Mouse (Mus musculus): ENCODE measurements around the gene Matn4. TPM values are rescaled to one million over a fixed set of nuclear protein-coding genes. Genes with fewer than 3 reads are reported as not detected.
"Not testable (repeated sequence)": the region's sequence is repeated elsewhere in the genome, so short reads cannot be mapped to it uniquely, and the experiment has no call there.

Matn4 gene
- polyA plus RNA-seq, 1 experiment from 2014 or later = 13.5 TPM

- no peaks in the 10 kb centered on the region; the same call in 1 of the 2 replicates for H3K27me3 ChIP-seq
- H3K4me1 ChIP-seq = peaks cover 2% of the 10 kb centered on the region; the same call in 1 of the 2 replicates
- H3K27ac ChIP-seq (replicated peaks) = no peak overlapping the region
- H3K4me2 ChIP-seq (replicated peaks) = no peak overlapping the region
- no peak overlapping the region for H3K4me3 ChIP-seq
- no peak overlapping the region for H3K9ac ChIP-seq (replicated peaks)
- no peaks in the 10 kb centered on the region for H3K36me3 ChIP-seq
- 79% methylated on average over 11 of the region's 11 CpGs for WGBS
- ATAC-seq (ENCODE audit: low FRiP score, low read depth) = no peak
- no peaks in the 10 kb centered on the region for H3K9me3 ChIP-seq
These were observed 48.6 kb downstream of the Matn4 start for GRCm38 (mm10) chr2:164356177-164356967.

- Histone ChIP-seq H3K9me3 (no peaks in the 10 kb centered on the region), H3K27me3 (no peaks in the 10 kb centered on the region), H3K4me3 (no peak overlapping the region), H3K4me2 (replicated peaks) (no peak overlapping the region), H3K4me1 (no peaks in the 10 kb centered on the region), H3K9ac (replicated peaks) (no peak overlapping the region), H3K27ac (replicated peaks) (no peak overlapping the region), H3K36me3 (no peaks in the 10 kb centered on the region)
- 88% methylated on average over 11 of the region's 11 CpGs for WGBS
- no peak for ATAC-seq (ENCODE audit: low FRiP score, low read depth)
These were observed 51.6 kb downstream of the Matn4 start for GRCm38 (mm10) chr2:164353356-164353755.

- H3K27me3 ChIP-seq = no peaks in the 10 kb centered on the region
These were observed 52.3 kb downstream of the Matn4 start for GRCm38 (mm10) chr2:164352697-164353096.

GRCm38 (mm10) chr2:164348980-164349379 lies 56.0 kb downstream of the Matn4 start:
- no peaks in the 10 kb centered on the region for H3K4me1 ChIP-seq
- no peak overlapping the region for H3K9ac ChIP-seq (replicated peaks)
- H3K4me2 ChIP-seq (replicated peaks) = no peak overlapping the region
- H3K36me3 ChIP-seq = no peaks in the 10 kb centered on the region
- no peak overlapping the region for H3K27ac ChIP-seq (replicated peaks)
- H3K4me3 ChIP-seq = no peak overlapping the region
- 96% methylated on average over 3 of the region's 3 CpGs for WGBS
- no peak for ATAC-seq (ENCODE audit: low FRiP score, low read depth)
- no peaks in the 10 kb centered on the region for H3K27me3 ChIP-seq
- no peaks in the 10 kb centered on the region for H3K9me3 ChIP-seq

More at GRCm38 (mm10) chr2:164352697-164353096, 52.3 kb downstream of the Matn4 start:
- no peak for ATAC-seq (ENCODE audit: low FRiP score, low read depth)
- no peaks in the 10 kb centered on the region for H3K36me3 ChIP-seq
- H3K27ac ChIP-seq (replicated peaks) = no peak overlapping the region
- WGBS = 85% methylated on average over 3 of the region's 3 CpGs
- H3K4me3 ChIP-seq = no peak overlapping the region
- H3K9ac ChIP-seq (replicated peaks) = no peak overlapping the region
- H3K9me3 ChIP-seq = no peaks in the 10 kb centered on the region
- H3K4me1 ChIP-seq = no peaks in the 10 kb centered on the region
- no peak overlapping the region for H3K4me2 ChIP-seq (replicated peaks)

GRCm38 (mm10) chr2:164347697-164348096 lies 57.3 kb downstream of the Matn4 start:
- H3K4me3 ChIP-seq; H3K4me2 ChIP-seq (replicated peaks); H3K9ac ChIP-seq (replicated peaks); H3K36me3 ChIP-seq; ATAC-seq (ENCODE audit: low FRiP score, low read depth); H3K27me3 ChIP-seq; H3K27ac ChIP-seq (replicated peaks); H3K4me1 ChIP-seq; H3K9me3 ChIP-seq: not testable (repeated sequence)

GRCm38 (mm10) chr2:164343732-164344131 lies 61.2 kb downstream of the Matn4 start:
- H3K4me2 ChIP-seq (replicated peaks); H3K27ac ChIP-seq (replicated peaks); H3K9ac ChIP-seq (replicated peaks); ATAC-seq (ENCODE audit: low FRiP score, low read depth); H3K4me1 ChIP-seq; H3K4me3 ChIP-seq; H3K9me3 ChIP-seq; H3K36me3 ChIP-seq; H3K27me3 ChIP-seq: not testable (repeated sequence)
- whole genome bisulfite sequencing = 87% methylated on average over 1 of the region's 1 CpGs

Small RNA genes lying within 50 kb of the gene (microRNA-seq; reads per million reads assigned to microRNA genes)
- not detected for gene Mir7678

Other genes with a start within 250 kb of the Matn4 start
- gene Kcns1, start 234.0 kb downstream of the Matn4 start, polyA plus RNA-seq (2016; fragmentation: Nextera tagmentation; extraction: Ambion mirVana) = 0.16 and 0.31 TPM in 2 replicates
- not detected in 2 replicates for gene Wfdc5, start 222.4 kb downstream of the Matn4 start, polyA plus RNA-seq (2016; fragmentation: Nextera tagmentation; extraction: Ambion mirVana)
- not detected in 2 replicates for gene Wfdc12, start 214.6 kb downstream of the Matn4 start, polyA plus RNA-seq (2016; fragmentation: Nextera tagmentation; extraction: Ambion mirVana)
- gene Wfdc15a, start 205.0 kb downstream of the Matn4 start, polyA plus RNA-seq (2016; fragmentation: Nextera tagmentation; extraction: Ambion mirVana) = not detected in 2 replicates
- gene Wfdc15b, start 183.5 kb downstream of the Matn4 start, polyA plus RNA-seq (2016; fragmentation: Nextera tagmentation; extraction: Ambion mirVana) = not detected in 2 replicates
- not detected in 2 replicates for gene Svs2, start 166.7 kb downstream of the Matn4 start, polyA plus RNA-seq (2016; fragmentation: Nextera tagmentation; extraction: Ambion mirVana)
- not detected in 2 replicates for gene Svs3b, start 148.5 kb downstream of the Matn4 start, polyA plus RNA-seq (2016; fragmentation: Nextera tagmentation; extraction: Ambion mirVana)
- not detected in 2 replicates for gene Svs4, start 126.7 kb downstream of the Matn4 start, polyA plus RNA-seq (2016; fragmentation: Nextera tagmentation; extraction: Ambion mirVana)
- not detected in 2 replicates for gene Svs3a, start 115.9 kb downstream of the Matn4 start, polyA plus RNA-seq (2016; fragmentation: Nextera tagmentation; extraction: Ambion mirVana)
- gene Svs6, start 88.4 kb downstream of the Matn4 start, polyA plus RNA-seq (2016; fragmentation: Nextera tagmentation; extraction: Ambion mirVana) = not detected in 2 replicates
- gene Svs5, start 72.4 kb downstream of the Matn4 start, polyA plus RNA-seq (2016; fragmentation: Nextera tagmentation; extraction: Ambion mirVana) = not detected in 2 replicates
- not detected in 2 replicates for gene Slpi, start 16.1 kb downstream of the Matn4 start, polyA plus RNA-seq (2016; fragmentation: Nextera tagmentation; extraction: Ambion mirVana)
- 0.15 TPM in 1 of 2 replicates, not detected in the other for gene Rbpjl, start 2.0 kb downstream of the Matn4 start, polyA plus RNA-seq (2016; fragmentation: Nextera tagmentation; extraction: Ambion mirVana)
- 10.5 and 11.3 TPM in 2 replicates for gene Sdc4, start 38.7 kb upstream of the Matn4 start, polyA plus RNA-seq (2016; fragmentation: Nextera tagmentation; extraction: Ambion mirVana)
- gene Sys1, start 51.8 kb upstream of the Matn4 start, polyA plus RNA-seq (2016; fragmentation: Nextera tagmentation; extraction: Ambion mirVana) = 68.8 and 69.6 TPM in 2 replicates
- gene Gm20458, start 55.8 kb upstream of the Matn4 start, polyA plus RNA-seq (2016; fragmentation: Nextera tagmentation; extraction: Ambion mirVana) = 3.8 and 6.9 TPM in 2 replicates
- 0.19 TPM in 1 of 2 replicates, not detected in the other for gene Trp53tg5, start 68.6 kb upstream of the Matn4 start, polyA plus RNA-seq (2016; fragmentation: Nextera tagmentation; extraction: Ambion mirVana)
- 4.7 and 6.0 TPM in 2 replicates for gene Dbndd2, start 80.9 kb upstream of the Matn4 start, polyA plus RNA-seq (2016; fragmentation: Nextera tagmentation; extraction: Ambion mirVana)
- gene Pigt, start 92.4 kb upstream of the Matn4 start, polyA plus RNA-seq (2016; fragmentation: Nextera tagmentation; extraction: Ambion mirVana) = 46.2 and 48.7 TPM in 2 replicates
- 15.3 and 16.4 TPM in 2 replicates for gene Wfdc2, start 157.3 kb upstream of the Matn4 start, polyA plus RNA-seq (2016; fragmentation: Nextera tagmentation; extraction: Ambion mirVana)
- gene Spint3, start 168.3 kb upstream of the Matn4 start, polyA plus RNA-seq (2016; fragmentation: Nextera tagmentation; extraction: Ambion mirVana) = not detected in 2 replicates
- gene Wfdc6a, start 180.3 kb upstream of the Matn4 start, polyA plus RNA-seq (2016; fragmentation: Nextera tagmentation; extraction: Ambion mirVana) = not detected in 2 replicates
- gene Eppin, start 188.4 kb upstream of the Matn4 start, polyA plus RNA-seq (2016; fragmentation: Nextera tagmentation; extraction: Ambion mirVana) = not detected in 2 replicates
- gene Wfdc6b, start 208.4 kb upstream of the Matn4 start, polyA plus RNA-seq (2016; fragmentation: Nextera tagmentation; extraction: Ambion mirVana) = not detected in 2 replicates
- not detected in 2 replicates for gene Wfdc8, start 208.5 kb upstream of the Matn4 start, polyA plus RNA-seq (2016; fragmentation: Nextera tagmentation; extraction: Ambion mirVana)
- not detected in 2 replicates for gene Wfdc16, start 233.6 kb upstream of the Matn4 start, polyA plus RNA-seq (2016; fragmentation: Nextera tagmentation; extraction: Ambion mirVana)